Mouse (Mus musculus) CH12.LX (cell line): Measurements from ENCODE around the gene Nrd1. TPM values are rescaled to one million over a fixed set of nuclear protein-coding genes. Genes with fewer than 3 reads are reported as not detected.

Source experiments
- DNase-seq: peaks from one replicate; pipeline ENCODE4 v3.0.0-alpha.2; 2013; ENCODE audit errors: extremely low read depth
- H3K27ac ChIP-seq: 2 replicates; pipeline ENCODE4 v1.5.1; 2012; ENCODE audit warnings: low read depth, mild to moderate bottlenecking, control low read depth, moderate library complexity; ENCODE audit not compliant: insufficient read depth
- H3K27me3 ChIP-seq: replicated peaks from 2 replicates; pipeline ENCODE3; 2012; ENCODE audit warnings: inconsistent platforms
- H3K36me3 ChIP-seq, 2 experiments: replicated peaks in 1 of 2; 2 replicates each; pipeline versions ENCODE3 to v1.6.1; 2012; ENCODE audit warnings: inconsistent platforms in 1 of 2, low read length in 1 of 2, mild to moderate bottlenecking in 1 of 2, mixed read lengths in 1 of 2, moderate library complexity in 1 of 2; ENCODE audit not compliant: control insufficient read depth in 1 of 2, insufficient read depth in 1 of 2
- H3K4me1 ChIP-seq, 2 experiments: 2 replicates each; pipeline ENCODE4 v1.6.1; 2012; ENCODE audit warnings: inconsistent platforms in 1 of 2, moderate library complexity in 1 of 2; ENCODE audit not compliant: insufficient read depth in 2 of 2, control insufficient read depth in 1 of 2
- H3K4me2 ChIP-seq: 2 replicates; pipeline ENCODE4 v1.6.1; 2012; ENCODE audit warnings: low read depth, mild to moderate bottlenecking, control low read depth; ENCODE audit not compliant: poor library complexity, insufficient read depth, severe bottlenecking
- H3K4me3 ChIP-seq, 3 experiments: fragments of 150-350 bp in 1 of 3; sonication (generic) in 1 of 3; replicated peaks in 1 of 3; 2 replicates each; pipeline versions ENCODE3 to v1.5.1; 2011 to 2012; ENCODE audit warnings: low read depth in 2 of 3, low read length in 2 of 3, mild to moderate bottlenecking in 2 of 3, moderate library complexity in 2 of 3, control low read depth in 1 of 3, improper control_type of control experiment in 1 of 3, inconsistent platforms in 1 of 3, mixed read lengths in 1 of 3; ENCODE audit not compliant: poor library complexity in 1 of 3
- H3K79me2 ChIP-seq: replicated peaks from 2 replicates; pipeline ENCODE4 v1.6.1; 2012; ENCODE audit warnings: mild to moderate bottlenecking, moderate library complexity; ENCODE audit not compliant: control insufficient read depth, poor library complexity, insufficient read depth, severe bottlenecking; ENCODE audit errors: extremely low read depth
- H3K9ac ChIP-seq: 2 replicates; pipeline ENCODE4 v1.6.1; 2012; ENCODE audit warnings: low read depth, mild to moderate bottlenecking, control low read depth, moderate library complexity; ENCODE audit not compliant: insufficient read depth
- H3K9me3 ChIP-seq: replicated peaks from 2 replicates; pipeline ENCODE3; 2012; ENCODE audit warnings: low read length, inconsistent platforms, mixed read lengths
- CHD1 ChIP-seq: IDR thresholded peaks from 2 replicates; pipeline ENCODE4 v1.6.1; 2012; ENCODE audit warnings: low read depth, low read length, improper control_type of control experiment, inconsistent platforms
- CTCF ChIP-seq, 2 experiments: IDR thresholded peaks in 1 of 2; conservative IDR thresholded peaks in 1 of 2; 2 replicates each; pipeline ENCODE4 v1.5.1; 2011 to 2012; ENCODE audit warnings: low read depth in 2 of 2, low read length in 2 of 2, improper control_type of control experiment in 1 of 2, inconsistent platforms in 1 of 2, mild to moderate bottlenecking in 1 of 2, moderate library complexity in 1 of 2
- ELF1 ChIP-seq: IDR thresholded peaks from 2 replicates; pipeline ENCODE4 v1.6.1; 2014; ENCODE audit warnings: low read depth, mild to moderate bottlenecking, inconsistent platforms, low read length, improper control_type of control experiment
- EP300 ChIP-seq: IDR thresholded peaks from 2 replicates; pipeline ENCODE4 v1.6.1; 2011; ENCODE audit warnings: low read length, improper control_type of control experiment
- GABPA ChIP-seq: IDR thresholded peaks from 2 replicates; pipeline ENCODE4 v1.6.1; 2012; ENCODE audit warnings: low read depth, low read length, improper control_type of control experiment, inconsistent platforms; ENCODE audit not compliant: insufficient replicate concordance
- HCFC1 ChIP-seq: IDR thresholded peaks from 2 replicates; pipeline ENCODE4 v1.6.1; 2012; ENCODE audit warnings: low read depth, mild to moderate bottlenecking, inconsistent platforms, low read length, improper control_type of control experiment
- IRF4 ChIP-seq: IDR thresholded peaks from 2 replicates; pipeline ENCODE4 v1.6.1; 2014; ENCODE audit warnings: low read depth, mild to moderate bottlenecking, inconsistent platforms, low read length, improper control_type of control experiment
- JUND ChIP-seq: conservative IDR thresholded peaks from 2 replicates; pipeline ENCODE4 v1.6.1; 2011; ENCODE audit warnings: low read depth, low read length, improper control_type of control experiment
- KAT2A ChIP-seq: IDR thresholded peaks from 2 replicates; pipeline ENCODE4 v1.6.1; 2012; ENCODE audit warnings: low read length, improper control_type of control experiment, inconsistent platforms; ENCODE audit not compliant: insufficient replicate concordance
- MAFK ChIP-seq: IDR thresholded peaks from 2 replicates; pipeline ENCODE4 v1.6.1; 2011; ENCODE audit warnings: low read length, improper control_type of control experiment; ENCODE audit not compliant: insufficient replicate concordance
- MAX ChIP-seq: IDR thresholded peaks from 2 replicates; pipeline ENCODE4 v1.6.1; 2011; ENCODE audit warnings: low read length, improper control_type of control experiment
- MAZ ChIP-seq: IDR thresholded peaks from 2 replicates; pipeline ENCODE4 v1.6.1; 2012; ENCODE audit warnings: low read depth, mild to moderate bottlenecking, inconsistent platforms, low read length, improper control_type of control experiment, moderate library complexity
- MEF2A ChIP-seq: IDR thresholded peaks from 2 replicates; pipeline ENCODE4 v1.6.1; 2014; ENCODE audit warnings: low read depth, mild to moderate bottlenecking, inconsistent platforms, low read length, improper control_type of control experiment, borderline replicate concordance
- PAX5 ChIP-seq: IDR thresholded peaks from 2 replicates; pipeline ENCODE4 v1.6.1; 2012; ENCODE audit warnings: low read length, inconsistent platforms, mixed read lengths
- POLR2A ChIP-seq: IDR thresholded peaks from 2 replicates; pipeline ENCODE4 v1.6.1; 2011; ENCODE audit warnings: low read depth, mild to moderate bottlenecking, improper control_type of control experiment, low read length
- POLR2AphosphoS2 ChIP-seq: IDR thresholded peaks from 2 replicates; pipeline ENCODE4 v1.6.1; 2011; ENCODE audit warnings: low read depth, low read length, improper control_type of control experiment
- RAD21 ChIP-seq: IDR thresholded peaks from 2 replicates; pipeline ENCODE4 v1.6.1; 2011; ENCODE audit warnings: low read depth, mild to moderate bottlenecking, low read length, improper control_type of control experiment, moderate library complexity
- RCOR1 ChIP-seq: conservative IDR thresholded peaks from 2 replicates; pipeline ENCODE4 v1.6.1; 2012; ENCODE audit warnings: low read depth, mild to moderate bottlenecking, inconsistent platforms, low read length, improper control_type of control experiment
- SIN3A ChIP-seq: IDR thresholded peaks from 2 replicates; pipeline ENCODE4 v1.6.1; 2012; ENCODE audit warnings: low read length, improper control_type of control experiment, inconsistent platforms
- SMC3 ChIP-seq: IDR thresholded peaks from 2 replicates; pipeline ENCODE4 v1.6.1; 2011; ENCODE audit warnings: low read depth, low read length, improper control_type of control experiment
- TCF12 ChIP-seq: IDR thresholded peaks from 2 replicates; pipeline ENCODE4 v1.6.1; 2014; ENCODE audit warnings: low read depth, mild to moderate bottlenecking, inconsistent platforms, low read length, improper control_type of control experiment
- UBTF ChIP-seq: IDR thresholded peaks from 2 replicates; pipeline ENCODE4 v1.6.1; 2012; ENCODE audit warnings: low read depth, mild to moderate bottlenecking, inconsistent platforms, low read length, improper control_type of control experiment, moderate library complexity
- USF1 ChIP-seq: IDR thresholded peaks from 2 replicates; pipeline ENCODE4 v1.6.1; 2014; ENCODE audit warnings: low read depth, mild to moderate bottlenecking, inconsistent platforms, low read length, improper control_type of control experiment
- USF2 ChIP-seq: conservative IDR thresholded peaks from 2 replicates; pipeline ENCODE4 v1.6.1; 2011; ENCODE audit warnings: low read depth, low read length, improper control_type of control experiment
- ZC3H11A ChIP-seq: IDR thresholded peaks from 2 replicates; pipeline ENCODE4 v1.6.1; 2012; ENCODE audit warnings: low read depth, mild to moderate bottlenecking, inconsistent platforms, low read length, improper control_type of control experiment
- ZNF384 ChIP-seq: IDR thresholded peaks from 2 replicates; pipeline ENCODE4 v1.6.1; 2012; ENCODE audit warnings: low read depth, low read length, improper control_type of control experiment, inconsistent platforms
- dilution Hi-C: fragments of 300-500 bp; cut with MboI; formaldehyde crosslinking; loops from 2 replicates; pipeline ENCODE4 v1.14.3; 2020; ENCODE audit warnings: low sequenced_read_pairs; ENCODE audit not compliant: extremely low pct_unique_long_range_greater_than_20kb, extremely low pct_ligation_motif_present
- in situ Hi-C: fragments of 300-500 bp; cut with MboI; formaldehyde crosslinking; loops from 3 replicates; pipeline ENCODE4 v1.14.3; 2019; ENCODE audit warnings: low sequenced_read_pairs, low pct_ligation_motif_present, low pct_unique_long_range_greater_than_20kb, mixed read lengths
- polyA plus RNA-seq: library from polyadenylated mRNA; unstranded; fragments of >175 nt; gene quantifications from 2 replicates; pipeline ENCODE4 v1.2.1, GENCODE M21; 2012; ENCODE audit warnings: low read depth; ENCODE audit not compliant: insufficient read length
- total RNA-seq, 2 experiments: library from RNA; depleted of rRNA; stranded (reverse); fragments of 300-350 nt in 1 of 2; fragments of >200 nt in 1 of 2; gene quantifications; 2 replicates each; pipeline ENCODE4 v1.2.3; 2012 to 2014

Nrd1 gene
- total and polyA plus RNA-seq, 3 experiments: 37.7 to 147 (median 104) TPM

DNA sequence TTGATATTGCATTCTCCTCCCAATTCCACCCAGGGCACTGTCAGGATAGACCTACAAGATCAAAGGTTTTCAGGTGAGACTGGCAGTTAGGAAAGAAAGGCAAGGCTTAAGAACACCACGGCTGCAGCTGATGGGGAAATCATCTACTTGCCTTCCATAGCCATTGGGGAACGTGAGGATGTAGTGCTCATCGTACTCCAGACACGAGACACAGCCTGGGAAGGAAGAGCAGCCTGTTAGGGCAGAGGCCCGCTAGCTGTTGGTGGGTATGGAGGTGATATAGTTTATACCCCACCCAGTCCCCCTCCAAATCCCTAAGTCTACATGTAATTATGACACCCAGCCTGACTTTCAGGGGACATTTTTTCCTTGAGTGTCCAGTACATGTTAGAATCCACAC, 65.3 kb downstream of the Nrd1 start:
- no peak for DNase-seq
- no peaks in the 10 kb centered on the region for H3K79me2 ChIP-seq
- H3K36me3 ChIP-seq: peaks cover 76 to 92% of the 10 kb centered on the region in 2 experiments
- no peaks in the 10 kb centered on the region for H3K27me3 ChIP-seq
- no peaks in the 10 kb centered on the region for H3K9me3 ChIP-seq
- H3K9ac ChIP-seq: no peak overlapping the region
- in situ Hi-C loops (no loop called here), dilution Hi-C loops (no loop called here)
- no peak overlapping the region for H3K27ac ChIP-seq
- TF ChIP-seq MAX (no peak), POLR2AphosphoS2 (no peak), MAFK (no peak), ELF1 (no peak), UBTF (no peak), HCFC1 (no peak), SMC3 (no peak), USF2 (no peak), KAT2A (no peak), MEF2A (no peak), CHD1 (no peak), GABPA (no peak), ZC3H11A (no peak), EP300 (no peak), RCOR1 (no peak), MAZ (no peak), PAX5 (no peak)
- H3K4me2 ChIP-seq: no peak overlapping the region
- no peak overlapping the region for H3K4me3 ChIP-seq
- H3K4me1 ChIP-seq: 0 out of 4 replicates have a peak, but pooled peaks cover 0 to 3% of the 10 kb centered on the region in 2 experiments

DNA sequence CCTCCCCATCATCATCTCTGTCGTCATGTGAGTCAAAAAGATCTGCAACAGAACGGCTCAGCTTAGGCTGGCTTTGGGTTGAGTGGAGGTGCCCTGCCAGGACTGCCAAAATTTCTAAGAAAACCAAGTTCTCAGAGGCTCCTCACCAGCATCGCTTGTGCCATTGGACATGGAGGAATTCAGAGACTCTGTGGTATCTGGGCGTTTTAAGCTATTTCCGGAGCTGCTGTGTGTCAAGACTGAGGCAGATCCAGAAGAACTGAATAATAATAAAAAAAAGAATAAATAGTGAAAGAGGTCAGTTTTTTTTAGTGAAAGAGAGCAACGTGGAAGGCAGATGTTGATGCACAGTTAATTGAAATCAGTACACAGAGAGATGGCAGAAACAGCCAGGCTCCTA, 72.4 kb downstream of the Nrd1 start:
- no peaks in the 10 kb centered on the region for H3K9me3 ChIP-seq
- H3K79me2 ChIP-seq: no peaks in the 10 kb centered on the region
- in situ Hi-C loops (no loop called here), dilution Hi-C loops (no loop called here)
- H3K27me3 ChIP-seq: no peaks in the 10 kb centered on the region
- no peak overlapping the region for H3K4me2 ChIP-seq
- peaks cover 4 to 13% of the 10 kb centered on the region in 2 experiments; a peak in 3 of 4 replicates for H3K4me1 ChIP-seq
- no peak for DNase-seq
- no peak overlapping the region for H3K9ac ChIP-seq
- H3K27ac ChIP-seq: no peak overlapping the region
- no peak overlapping the region for H3K4me3 ChIP-seq
- H3K36me3 ChIP-seq: peaks cover 47 to 67% of the 10 kb centered on the region in 2 experiments
- TF ChIP-seq ZNF384 (no peak), IRF4 (no peak), UBTF (no peak), POLR2A (no peak), MAX (no peak), PAX5 (no peak), SIN3A (no peak), GABPA (no peak), JUND (no peak), TCF12 (no peak), RAD21 (no peak), CTCF (conservative IDR thresholded peaks at IDR 0.05 in 1 of 2, IDR thresholded peaks at IDR 0.05 in 1 of 2; ENCODE audit: low read depth in 2 of 2, low read length in 2 of 2) (no peak), USF1 (no peak)
